Mouse (Mus musculus) lung, adult 2 months (tissue): ENCODE measurements around the gene Idh2.

Experiments used
- CTCF ChIP-seq: fragments of 200-500 bp; IDR thresholded peaks from 2 replicates; pipeline ENCODE4 v1.5.1; 2011; ENCODE audit warnings: mild to moderate bottlenecking, low read length, control low read depth; ENCODE audit not compliant: insufficient read depth
- POLR2A ChIP-seq: fragments of 200-500 bp; IDR thresholded peaks from 2 replicates; pipeline ENCODE4 v1.6.1; 2011; ENCODE audit warnings: low read depth, mild to moderate bottlenecking, control low read depth, low read length, borderline replicate concordance; ENCODE audit errors: extremely low read depth

DNA sequence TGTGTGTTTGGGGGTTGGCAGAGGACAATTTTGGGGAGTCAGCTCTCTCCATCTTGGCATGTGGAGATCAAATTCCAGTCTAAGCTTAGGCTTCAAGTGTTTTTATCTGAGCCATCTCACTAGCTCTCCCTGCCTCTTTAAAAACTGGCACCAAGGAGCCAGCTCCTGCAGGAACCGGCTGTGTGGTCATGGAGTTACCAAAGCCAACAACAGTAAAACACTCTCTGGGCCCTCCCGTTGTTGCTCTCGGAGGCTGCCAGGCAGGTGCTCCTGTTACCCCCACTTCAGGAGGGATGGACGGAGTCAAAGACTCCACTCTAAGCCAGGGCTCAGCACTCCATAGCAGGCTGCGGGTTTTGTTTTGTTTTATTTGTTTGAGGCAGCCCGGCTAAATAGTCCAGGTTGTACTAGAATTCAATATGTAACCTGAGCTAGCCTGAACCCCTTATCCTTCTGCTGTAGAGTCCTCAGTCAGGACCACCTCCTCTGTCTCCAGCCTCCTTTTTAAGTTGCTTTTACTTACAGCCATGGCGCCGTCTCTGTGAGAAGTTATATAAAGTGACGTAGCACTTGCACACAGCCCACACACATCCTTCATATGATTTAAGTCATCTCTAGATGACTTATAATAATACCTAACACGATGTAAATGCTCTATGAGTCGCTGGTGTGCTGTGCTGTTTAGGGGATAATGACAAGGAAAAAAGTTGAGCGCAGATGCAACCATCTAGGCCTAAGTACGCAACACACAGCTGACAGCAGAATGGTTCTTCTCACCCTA, 48.3 kb downstream of the Idh2 start:
- no peak for TF ChIP-seq CTCF
- TF ChIP-seq POLR2A = no peak
